Mouse (Mus musculus): ENCODE measurements around the gene Adad1.

Gene Adad1

DNA sequence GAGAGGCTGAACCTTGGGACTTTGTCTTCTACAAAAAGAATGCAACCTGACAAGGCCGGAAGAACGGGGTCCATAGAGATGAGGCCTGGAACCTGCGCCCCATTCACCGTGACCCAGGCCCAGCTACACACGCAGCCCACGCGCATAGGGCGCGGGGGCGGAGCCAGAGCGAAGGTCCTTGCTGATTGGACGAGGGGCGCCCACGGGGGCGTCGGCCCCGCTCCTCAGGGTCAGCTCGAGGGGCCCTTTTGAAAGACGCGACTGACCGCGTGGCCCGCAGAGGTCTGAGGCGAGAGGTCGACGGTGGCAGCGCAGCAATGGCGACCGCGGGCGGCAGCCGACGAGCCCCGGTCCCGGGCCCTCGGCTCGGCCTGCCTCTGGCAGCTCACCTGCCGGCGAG lies at the start of gene Adad1:
Gene Adad1, plus strand, starts transcription at position 122 of the 400 bp plus-strand sequence.
- no peak for DNase-seq

DNA sequence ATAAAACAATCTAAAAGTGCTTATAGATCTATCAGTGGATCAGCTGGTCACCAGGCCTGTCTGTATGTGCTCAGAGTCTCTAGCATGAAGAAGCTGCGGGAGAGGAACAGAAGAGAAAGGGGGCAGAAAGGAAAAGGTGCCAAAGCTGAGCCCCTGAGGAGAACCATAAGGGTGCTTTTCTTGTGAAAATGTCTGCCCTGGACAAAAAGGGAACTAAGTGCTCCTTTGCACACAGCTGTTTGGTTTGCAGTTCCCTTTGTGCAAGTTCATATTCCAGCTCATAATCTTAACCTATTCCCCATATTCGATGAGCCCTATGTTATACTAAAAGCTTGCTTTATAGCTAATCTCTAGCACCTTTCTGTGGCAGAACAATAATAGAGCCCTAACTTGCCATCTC lies 25.3 kb upstream of the Adad1 start:
- DNase-seq = no peak

DNA sequence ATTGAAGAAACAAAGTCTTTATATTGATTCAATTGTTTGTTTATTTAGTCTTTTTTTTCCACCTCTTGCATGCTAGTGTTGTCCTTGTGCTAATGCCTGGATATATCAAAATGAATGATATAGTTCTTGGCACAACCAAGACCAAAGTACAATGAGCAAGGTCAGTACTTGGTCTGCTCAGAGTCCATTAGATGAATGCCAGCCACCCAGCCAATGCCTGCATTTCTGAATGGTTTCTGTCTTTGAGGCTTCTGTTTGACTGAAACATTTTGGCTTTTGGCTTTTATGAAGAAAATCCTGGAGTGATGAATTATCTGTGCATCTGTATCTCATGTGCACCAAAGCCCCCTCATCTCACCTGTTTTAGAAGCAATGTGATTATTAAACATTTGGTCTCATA lies 23.5 kb upstream of the Adad1 start:
- no peak for DNase-seq

DNA sequence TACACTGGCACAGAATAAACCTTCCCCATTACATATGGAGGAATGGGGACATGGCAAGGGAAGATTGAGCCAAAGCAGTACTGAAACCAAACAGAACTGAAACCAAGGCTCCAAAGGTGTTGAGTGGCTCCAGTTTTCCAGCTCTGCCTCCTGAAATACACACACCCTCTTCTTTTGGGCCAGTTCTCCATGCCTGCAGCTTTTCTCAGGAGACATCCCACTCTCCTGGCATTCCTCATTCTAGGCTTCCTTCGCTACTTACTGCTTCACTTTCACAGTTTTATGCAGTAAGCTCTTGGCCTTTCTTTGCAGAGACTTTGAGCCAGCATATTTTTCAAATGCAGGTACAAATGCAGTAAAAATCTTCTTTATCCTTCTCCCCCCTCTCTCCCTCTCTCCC lies 11.8 kb upstream of the Adad1 start:
- DNase-seq = no peak

DNA sequence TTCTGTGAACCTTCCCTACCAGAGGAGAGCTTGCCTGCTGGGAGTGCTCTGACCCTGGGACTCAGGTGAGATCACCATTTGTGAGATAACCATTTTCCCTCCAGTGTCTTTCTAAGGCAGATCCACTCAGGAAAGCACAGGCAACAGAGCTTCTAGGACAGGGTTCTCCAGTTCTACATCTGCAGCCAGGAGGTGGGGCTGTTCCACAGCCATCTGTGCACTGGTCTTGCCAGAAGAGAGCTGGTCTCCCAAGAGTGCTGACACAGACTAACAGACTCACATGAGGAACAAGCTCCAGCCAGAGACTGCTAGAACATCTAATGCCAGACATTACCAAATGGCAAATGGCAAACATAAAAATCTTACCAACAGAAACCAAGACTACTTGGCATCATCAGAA lies 9.9 kb downstream of the Adad1 start:
- no peak for DNase-seq

DNA sequence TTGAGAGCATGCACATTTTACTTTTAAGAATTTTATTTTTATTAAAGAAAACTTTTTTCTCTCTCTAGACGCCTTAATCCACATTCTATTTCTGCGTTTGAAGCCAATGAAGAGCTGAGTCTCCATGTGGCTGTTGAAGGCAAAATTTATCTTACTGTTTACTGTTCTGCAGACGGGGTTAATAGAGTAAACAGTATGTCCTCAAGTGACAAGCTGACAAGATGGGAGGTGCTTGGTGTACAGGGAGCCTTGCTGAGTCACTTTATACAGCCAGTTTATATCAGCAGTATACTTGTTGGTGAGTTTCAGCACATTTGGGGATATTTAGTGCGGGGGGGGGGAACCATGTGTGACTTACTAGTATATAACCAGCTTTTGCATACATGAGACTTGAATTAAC lies 21.5 kb downstream of the Adad1 start:
- DNase-seq = no peak

DNA sequence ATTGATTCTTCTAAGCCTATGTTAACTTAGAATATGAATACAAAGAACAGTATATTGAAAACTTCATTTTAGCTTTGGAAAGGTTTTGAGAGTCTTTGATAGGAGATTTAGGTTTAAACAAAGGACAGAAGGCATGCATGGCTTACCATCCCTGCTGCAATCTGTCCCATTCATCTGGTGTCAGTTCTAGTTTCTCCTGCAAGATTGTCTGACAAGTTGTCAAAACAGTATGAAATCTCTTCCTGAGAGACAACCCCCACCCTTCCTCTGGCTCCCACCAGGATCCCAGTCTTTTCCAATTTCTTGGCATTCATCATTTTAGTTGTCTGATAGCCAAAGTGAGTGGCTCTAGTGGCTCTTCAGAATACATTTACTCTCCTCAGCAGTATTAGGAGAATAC lies 27.4 kb downstream of the Adad1 start:
- DNase-seq = no peak

DNA sequence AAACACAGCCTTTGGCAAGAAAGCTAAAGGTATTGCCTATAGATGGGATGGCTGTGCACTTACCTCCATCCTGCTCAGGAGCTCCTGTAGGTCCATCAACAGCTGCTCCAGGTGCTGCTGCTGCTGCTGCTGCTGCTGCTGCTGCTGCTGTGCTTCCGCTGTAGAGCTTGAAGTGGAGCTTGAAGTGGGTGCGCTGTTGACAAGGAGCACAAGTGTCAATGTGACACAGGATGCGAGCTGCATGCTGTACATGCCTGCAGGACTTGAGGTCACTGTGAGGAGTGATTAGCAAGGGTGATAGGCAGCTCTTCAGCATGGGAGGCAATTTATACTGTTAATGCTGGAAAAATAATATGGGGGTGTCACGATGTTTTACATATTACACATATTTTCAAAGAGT lies 62.3 kb downstream of the Adad1 start, which contains the start of gene Il2:
Gene Il2, minus strand, starts transcription at position 305 of the 400 bp plus-strand sequence.
- DNase-seq = no peak

DNA sequence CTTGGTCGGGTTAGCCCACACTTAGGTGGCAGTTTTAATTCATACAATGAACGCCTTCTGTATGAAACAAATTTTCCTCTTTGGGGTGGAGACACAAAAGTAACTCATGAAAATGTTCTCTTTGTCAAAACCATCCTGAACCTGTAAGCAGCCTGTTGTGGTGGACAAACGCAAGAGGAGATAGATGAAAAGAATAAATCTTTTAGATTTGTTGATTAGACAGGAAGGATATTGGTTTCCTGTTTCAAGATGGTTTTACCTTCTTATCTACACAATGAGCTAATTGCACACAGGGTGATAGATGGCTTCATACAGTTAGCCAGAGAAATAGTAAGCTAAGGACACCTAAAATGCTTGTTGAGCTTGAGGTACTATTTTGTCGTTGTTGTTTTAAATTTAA lies 62.8 kb downstream of the Adad1 start:
- no peak for DNase-seq

DNA sequence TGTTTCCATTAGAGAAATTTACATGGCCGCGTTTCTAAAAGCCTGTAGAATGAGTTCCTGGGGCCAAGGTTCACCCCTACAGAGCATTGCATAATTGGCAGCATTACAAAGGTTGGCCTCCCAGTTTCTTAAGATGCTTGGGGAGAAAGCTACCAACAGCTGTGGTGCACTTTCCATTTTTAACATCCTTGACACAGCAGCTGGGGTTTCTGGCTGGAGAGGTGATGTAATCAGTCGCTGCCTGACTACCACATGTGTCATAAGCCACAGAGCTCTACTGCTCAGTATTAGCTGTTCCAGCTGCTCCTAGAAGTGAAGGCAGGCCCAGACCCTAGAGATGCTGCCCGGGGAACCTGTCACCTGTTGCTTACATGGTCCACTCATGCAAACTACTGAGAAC lies 64.9 kb downstream of the Adad1 start:
- no peak for DNase-seq

DNA sequence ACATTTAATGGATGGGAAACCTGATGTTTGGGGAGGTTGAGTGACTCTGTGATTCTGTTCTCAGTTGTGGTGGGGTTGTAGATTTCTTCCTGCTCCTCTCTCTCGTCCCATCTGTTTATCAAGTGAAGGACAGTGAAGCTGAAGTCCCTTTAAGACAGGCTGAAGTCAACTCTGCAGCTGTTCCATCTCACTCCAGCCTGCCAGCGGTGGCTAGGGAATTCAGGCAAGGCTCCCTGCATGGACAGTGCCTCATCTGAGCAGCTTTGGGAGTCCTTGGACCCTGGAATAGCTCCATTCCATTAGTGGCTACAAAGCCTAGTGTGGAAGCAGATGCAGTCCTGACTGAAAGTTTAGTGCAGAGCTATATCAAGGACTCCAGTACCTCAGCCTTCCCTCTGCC lies 65.7 kb downstream of the Adad1 start:
- DNase-seq = no peak

DNA sequence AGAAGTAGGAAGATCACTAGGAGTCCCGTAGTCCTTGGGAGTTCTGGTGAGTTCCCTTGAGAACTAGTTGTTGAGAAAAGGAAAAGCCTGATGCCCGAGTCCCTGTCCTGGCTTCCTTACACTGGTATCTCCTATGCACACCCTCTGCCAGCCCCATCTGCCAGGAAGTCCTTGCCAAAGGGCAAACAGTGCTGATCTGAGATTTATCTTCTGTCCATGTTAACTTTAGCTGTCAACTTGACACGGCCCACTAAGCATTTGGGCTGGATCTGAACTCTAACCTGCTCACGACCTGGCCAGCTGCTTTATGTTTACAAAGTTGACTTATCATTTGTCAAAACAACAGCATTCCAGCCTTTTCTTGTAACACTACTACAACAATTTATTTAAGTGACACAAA lies 73.9 kb downstream of the Adad1 start:
- no peak for DNase-seq

DNA sequence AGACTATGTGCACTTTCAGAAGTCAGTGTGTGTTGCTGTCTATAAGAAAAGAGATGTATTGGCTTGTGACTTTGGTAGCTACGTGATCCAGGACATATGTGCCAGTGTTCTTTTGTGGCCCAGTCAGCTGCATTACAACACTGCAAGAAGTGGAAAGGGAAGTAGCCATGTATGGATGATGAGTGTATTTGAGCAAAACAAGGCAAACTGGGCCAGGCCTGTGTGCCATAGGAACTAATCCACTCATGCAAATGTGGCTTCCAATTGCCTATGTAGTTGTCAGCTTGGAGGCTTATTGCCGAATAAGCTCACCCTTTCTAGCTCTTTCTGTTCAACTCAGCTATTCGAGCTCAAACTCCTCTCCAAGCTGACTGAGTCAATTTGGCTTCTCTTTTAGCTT lies 75.9 kb downstream of the Adad1 start:
- DNase-seq = no peak

DNA sequence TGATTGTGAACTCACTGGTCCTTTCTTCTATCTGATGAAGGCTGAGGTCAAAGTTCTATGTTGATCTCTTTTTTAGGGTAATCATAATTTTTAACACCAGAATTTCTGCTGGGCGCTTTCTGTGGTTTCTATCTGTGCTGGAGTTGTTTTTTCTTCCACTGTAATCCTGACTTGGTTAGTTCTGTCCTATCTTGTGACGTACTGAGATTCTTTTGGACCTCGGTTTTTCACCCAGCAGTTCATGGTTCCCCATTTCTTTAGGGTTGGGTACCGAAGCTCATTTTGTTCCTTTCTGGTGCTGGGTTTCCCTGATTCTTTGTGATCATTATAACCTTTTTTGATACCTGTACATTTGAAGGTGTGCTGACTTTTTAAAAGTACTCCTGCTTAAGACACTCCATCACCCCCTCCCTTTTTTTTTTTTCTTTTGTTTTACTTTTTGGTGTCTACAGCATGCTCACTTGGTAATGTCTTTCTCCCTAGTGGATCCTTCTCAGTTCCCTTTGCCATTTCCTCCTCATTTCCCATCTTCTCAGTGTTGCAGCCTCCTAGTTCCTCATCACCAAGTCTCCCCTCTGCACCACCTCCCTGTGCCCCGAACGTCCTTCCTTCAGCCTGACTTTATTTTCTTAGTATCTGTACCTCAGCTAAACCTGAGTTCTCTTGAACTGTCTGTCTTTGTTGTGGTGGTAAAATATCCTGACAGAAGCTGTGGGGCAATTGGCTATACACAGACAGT lies 77.0 kb downstream of the Adad1 start:
- no peak for DNase-seq

DNA sequence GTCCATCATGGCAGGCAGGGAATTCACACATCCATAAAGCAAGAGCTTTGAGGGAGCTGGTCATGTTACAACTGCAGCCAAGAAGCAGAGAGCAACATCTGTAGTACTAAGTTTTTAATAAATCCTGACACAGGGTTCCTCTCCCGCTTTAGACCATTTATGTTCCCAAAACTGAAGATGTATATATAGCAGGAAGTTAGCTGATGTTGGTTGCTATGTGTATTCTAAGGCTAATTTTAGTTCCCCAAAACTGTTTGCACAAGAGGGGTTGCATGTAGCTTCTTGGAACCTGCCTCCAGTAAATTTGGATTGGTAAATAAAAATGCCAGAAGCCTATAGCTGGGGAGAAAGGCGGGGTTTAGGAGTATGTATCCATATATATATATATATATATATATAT lies 78.5 kb downstream of the Adad1 start:
- DNase-seq = no peak

DNA sequence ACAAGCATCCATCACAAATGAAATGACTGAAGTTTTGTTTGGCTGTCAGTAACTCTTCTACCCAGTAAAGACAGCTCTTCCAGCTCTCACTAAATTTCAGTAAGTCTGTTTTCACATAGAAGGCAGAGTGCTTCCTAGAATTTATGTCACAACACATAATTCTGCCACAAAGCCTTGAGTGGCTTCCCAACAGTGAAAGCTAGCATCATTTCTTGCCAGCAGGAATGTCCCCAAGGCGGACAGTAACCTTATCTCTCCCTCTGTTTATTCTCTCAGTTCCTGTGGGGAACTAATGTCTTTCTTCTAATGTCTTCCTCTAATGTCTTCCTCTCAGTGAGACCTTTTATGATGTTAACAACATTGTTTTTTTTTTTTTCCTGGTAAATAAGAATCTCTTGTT lies 81.7 kb downstream of the Adad1 start:
- DNase-seq = no peak

DNA sequence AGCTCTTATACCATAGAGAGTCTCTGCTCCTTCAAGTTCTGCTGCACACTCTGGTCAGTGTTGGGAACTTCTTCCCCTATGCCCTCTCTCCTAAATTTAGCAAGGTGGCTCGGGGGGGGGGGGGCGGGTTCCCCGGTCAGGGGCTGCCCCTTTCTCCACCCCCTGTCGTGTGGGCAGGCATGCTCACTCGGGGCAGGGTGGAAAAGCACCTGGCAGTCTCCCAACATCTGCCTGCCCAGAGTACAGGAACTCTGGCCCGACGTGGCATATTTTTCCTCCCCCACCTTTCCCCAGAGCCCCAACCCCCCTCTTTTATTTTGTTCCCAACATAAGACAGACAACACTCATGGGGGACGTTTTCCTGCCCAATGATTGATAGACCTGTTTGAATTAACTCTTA lies 83.1 kb downstream of the Adad1 start:
- no peak for DNase-seq

DNA sequence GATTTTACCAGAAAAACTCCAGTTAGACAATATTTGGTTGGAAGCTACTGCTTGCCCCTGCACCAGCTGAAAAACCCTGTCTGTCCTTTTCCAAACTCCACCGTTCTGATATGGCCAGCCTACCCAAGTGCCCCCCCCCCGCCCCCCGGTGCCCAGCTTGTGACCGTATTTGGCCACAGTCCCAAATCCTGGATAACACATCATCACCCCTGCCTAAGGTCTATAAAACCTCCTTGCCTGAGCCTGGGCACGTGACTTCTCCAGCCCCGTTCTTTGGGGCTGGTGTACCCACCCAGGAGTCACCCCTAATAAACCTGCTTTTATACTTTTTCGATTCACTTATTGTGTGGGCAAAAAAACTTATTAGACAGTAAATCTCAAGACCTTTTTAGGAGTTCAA lies 83.5 kb downstream of the Adad1 start:
- no peak for DNase-seq

DNA sequence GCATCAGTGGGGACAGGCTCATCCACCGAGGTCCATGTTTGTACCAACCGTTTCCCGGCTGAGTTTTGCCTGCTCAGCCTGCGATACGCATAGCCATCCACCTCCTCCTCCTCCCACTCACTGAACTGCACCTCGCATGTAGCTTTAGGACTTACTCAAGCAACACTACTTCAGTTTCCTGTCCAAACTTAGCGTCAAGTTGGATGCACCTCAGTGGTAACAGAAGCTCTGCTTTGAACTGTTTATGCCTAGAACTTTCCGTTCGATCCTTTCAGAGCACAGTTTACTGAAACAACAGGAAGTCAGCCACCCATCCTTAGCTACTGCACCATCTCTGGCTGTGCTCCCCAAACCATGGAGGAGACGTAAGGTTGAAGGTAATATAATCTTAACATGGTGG lies 88.9 kb downstream of the Adad1 start:
- no peak for DNase-seq

DNA sequence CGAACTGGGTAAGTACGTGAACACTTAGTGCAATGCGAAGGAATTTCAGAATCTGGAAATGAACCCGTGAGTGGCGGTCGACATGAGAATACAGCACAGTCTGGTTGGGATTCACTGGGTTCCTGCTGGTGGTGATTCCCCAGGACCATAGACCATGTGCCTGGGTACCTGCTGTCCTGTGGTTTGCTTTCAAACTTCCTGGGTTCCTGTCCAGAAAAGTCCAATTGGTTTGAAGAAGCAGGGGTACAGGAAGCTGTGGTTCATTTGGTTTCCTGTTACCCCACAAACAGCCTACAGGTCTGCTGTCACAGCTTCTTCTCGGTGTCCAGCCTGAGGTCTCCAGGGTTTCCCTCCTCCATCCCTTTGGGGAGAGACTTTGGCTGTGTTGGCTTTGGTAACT lies 89.7 kb downstream of the Adad1 start:
- no peak for DNase-seq

DNA sequence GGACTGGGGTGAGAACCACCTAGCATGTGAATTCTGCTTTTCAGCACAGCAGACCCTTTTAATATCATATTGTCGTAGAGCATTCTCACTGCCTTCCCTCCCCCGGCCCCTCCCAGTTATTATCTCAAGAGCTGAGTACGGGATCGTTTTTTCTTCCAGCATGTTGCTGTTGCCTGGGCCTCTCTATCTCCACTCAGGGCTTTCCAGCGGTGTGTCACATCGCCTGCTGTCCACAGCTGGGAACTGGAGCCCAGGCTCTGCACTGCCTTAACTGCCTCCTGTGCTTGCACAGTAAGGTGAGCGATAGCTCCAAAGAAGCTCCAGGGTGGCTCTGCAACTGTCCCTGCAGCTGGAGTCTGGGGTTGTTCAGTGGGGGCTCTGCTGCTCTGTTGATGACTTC lies 91.1 kb downstream of the Adad1 start:
- no peak for DNase-seq

DNA sequence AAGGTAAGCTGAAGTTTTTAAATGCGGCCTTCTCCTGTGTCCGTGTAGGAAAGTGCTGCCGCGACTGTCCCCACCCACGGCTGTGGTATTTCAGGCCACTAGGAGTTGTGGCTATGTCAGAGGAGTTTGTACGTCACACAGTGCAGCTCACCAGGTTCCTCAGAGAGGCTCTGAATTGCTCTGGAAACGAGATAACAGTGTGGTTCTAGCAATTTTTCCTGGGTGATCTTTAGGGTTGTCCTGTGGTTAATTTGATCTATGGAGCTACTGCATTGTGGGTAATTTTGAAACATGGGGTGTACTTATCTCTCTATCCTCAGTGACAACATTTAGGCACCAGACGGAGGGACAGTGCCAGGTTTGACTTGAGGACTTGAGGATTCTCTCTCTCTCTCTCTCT lies 93.8 kb downstream of the Adad1 start:
- no peak for DNase-seq

DNA sequence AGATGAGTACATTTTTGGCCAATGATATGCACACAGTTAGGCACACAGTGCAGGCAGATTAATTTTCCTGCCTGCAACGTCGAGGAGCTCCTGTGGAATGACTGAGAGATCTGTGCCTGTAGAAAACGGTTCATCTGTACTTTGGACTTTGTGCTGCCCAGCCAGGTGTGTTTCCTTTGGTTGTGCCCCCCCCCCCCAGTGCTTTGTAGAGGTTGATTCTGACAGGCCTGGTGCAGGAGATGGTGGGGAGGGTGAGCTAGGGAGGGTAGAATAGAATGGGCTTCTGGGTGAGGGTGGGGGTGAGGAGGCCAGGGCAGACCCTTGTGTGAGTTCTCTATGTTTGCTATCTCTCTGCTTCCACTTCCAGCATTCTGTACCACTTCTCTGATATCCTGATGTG lies 94.9 kb downstream of the Adad1 start:
- no peak for DNase-seq

DNA sequence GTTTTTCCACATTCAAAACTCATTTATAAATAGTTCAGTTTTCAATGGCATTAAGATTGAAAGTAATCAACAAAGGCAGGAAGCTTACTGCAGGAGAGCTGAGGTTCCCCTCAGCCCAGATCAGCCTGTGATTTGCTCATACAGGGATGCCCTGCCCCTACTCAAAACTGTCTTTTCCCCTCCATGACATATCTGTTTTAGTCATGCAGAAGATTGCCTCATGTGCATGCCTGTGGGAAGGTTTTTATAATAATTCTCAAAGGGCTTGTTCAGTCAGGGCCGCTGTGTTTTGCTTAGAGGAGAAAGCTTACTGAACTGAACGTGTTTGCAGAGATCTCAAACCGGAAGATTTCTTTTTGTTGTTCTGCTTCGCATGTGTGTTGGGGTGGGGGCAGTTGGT lies 97.8 kb downstream of the Adad1 start:
- no peak for DNase-seq

DNA sequence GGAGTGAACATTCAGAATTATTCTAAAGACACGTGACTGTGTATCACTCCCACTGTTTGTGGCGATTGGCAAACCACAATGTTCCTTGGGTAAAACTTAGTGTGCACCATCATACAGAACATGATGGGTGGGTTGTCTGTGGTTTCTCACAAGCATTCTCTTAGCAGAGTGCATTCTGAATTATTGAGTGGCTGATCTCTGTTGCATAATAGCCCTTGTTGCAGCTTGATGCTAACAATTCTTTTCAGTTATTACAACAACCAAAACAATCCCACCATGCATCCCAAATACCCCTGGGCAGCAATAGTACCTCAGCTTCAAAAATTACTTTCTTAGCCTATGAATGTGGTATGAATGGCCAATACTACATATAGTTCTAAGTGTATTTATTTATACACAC lies 106.0 kb downstream of the Adad1 start:
- no peak for DNase-seq
